Mouse (Mus musculus) hindbrain, embryonic 16.5 days (tissue): ENCODE results near the gene Rassf7. TPM values are rescaled to one million over a fixed set of nuclear protein-coding genes. Genes with fewer than 3 reads are reported as not detected.

Experiments
- ATAC-seq: fragments of 200-750 bp; cut with Nextera tagmentation; 2 replicates; pipeline ENCODE4 v1.8.0; 2017; ENCODE audit warnings: moderate TSS enrichment, moderate library complexity
- H3K27ac ChIP-seq: fragments of 300-500 bp; sonication (generic); 2 replicates; pipeline ENCODE4 v1.5.1; 2014; ENCODE audit warnings: low read depth, mild to moderate bottlenecking, control low read depth, low read length, moderate library complexity
- H3K27me3 ChIP-seq: fragments of 300-500 bp; sonication (generic); replicated peaks from 2 replicates; pipeline ENCODE4 v1.6.1; 2014; ENCODE audit warnings: low read length; ENCODE audit not compliant: control insufficient read depth, insufficient read depth
- H3K36me3 ChIP-seq: fragments of 300-500 bp; sonication (generic); 2 replicates; pipeline ENCODE4 v1.6.1; 2014; ENCODE audit warnings: mild to moderate bottlenecking, low read length, moderate library complexity, mixed read lengths; ENCODE audit not compliant: control insufficient read depth, insufficient read depth
- H3K4me1 ChIP-seq: fragments of 300-500 bp; sonication (generic); 2 replicates; pipeline ENCODE4 v1.6.1; 2014; ENCODE audit warnings: low read depth, low read length; ENCODE audit not compliant: control insufficient read depth, insufficient read depth
- H3K4me2 ChIP-seq: fragments of 300-500 bp; sonication (generic); 2 replicates; pipeline ENCODE4 v1.6.1; 2014; ENCODE audit warnings: mild to moderate bottlenecking, low read length, control low read depth, moderate library complexity
- H3K4me3 ChIP-seq: fragments of 300-500 bp; sonication (generic); 2 replicates; pipeline ENCODE4 v1.5.1; 2014; ENCODE audit warnings: mild to moderate bottlenecking, low read length, control low read depth, moderate library complexity
- H3K9ac ChIP-seq: fragments of 300-500 bp; sonication (generic); 2 replicates; pipeline ENCODE4 v1.6.1; 2014; ENCODE audit warnings: low read depth, mild to moderate bottlenecking, control low read depth, low read length, moderate library complexity
- H3K9me3 ChIP-seq: fragments of 300-500 bp; sonication (generic); 2 replicates; pipeline ENCODE4 v1.6.1; 2014; ENCODE audit warnings: mild to moderate bottlenecking, low read length, moderate library complexity; ENCODE audit not compliant: control insufficient read depth
- WGBS: fragments of 180-500 bp; shearing (Covaris S2); extraction: QIAGEN DNeasy Blood & Tissue Kit; methylation state at CpG from one replicate; pipeline ENCODE4 v1.1.7; 2014; 5-methylcytosine and 5-hydroxymethylcytosine counted together
- polyA plus RNA-seq: library from polyadenylated mRNA; unstranded; fragments of >200 nt; fragmentation: Nextera tagmentation; extraction: Ambion mirVana; gene quantifications from 2 replicates; pipeline ENCODE4 v1.2.1, GENCODE M21; 2015

The Rassf7 gene
- polyA plus RNA-seq, result 22.8 and 25.9 TPM in 2 replicates

- WGBS, result under 1% methylated on average over 41 of the region's 41 CpGs
- H3K36me3 ChIP-seq, result no peaks in the 10 kb centered on the region
- H3K9ac ChIP-seq, result peak within 1 kb of the TSS; percentile 65
- peak within 1 kb of the TSS; percentile 60 for H3K4me3 ChIP-seq
- peak within 1 kb of the TSS; percentile 94 for H3K4me2 ChIP-seq
- H3K27ac ChIP-seq, result peak within 1 kb of the TSS; percentile 35
- ATAC-seq, result peak; percentile 96
- H3K4me1 ChIP-seq, result peaks cover 14% of the 10 kb centered on the region
- H3K9me3 ChIP-seq, result no peaks in the 10 kb centered on the region
- H3K27me3 ChIP-seq, result no peaks in the 10 kb centered on the region
These were observed at the start of gene Rassf7 for GRCm38 (mm10) chr7:141215101-141215879. Gene Rassf7 (plus strand): TSS chr7:141215860.

GRCm38 (mm10) chr7:141167901-141168517 lies 47.7 kb upstream of the Rassf7 start:
- peak overlapping the region; percentile 33 for H3K4me3 ChIP-seq
- H3K9ac ChIP-seq, result peak overlapping the region; percentile 54
- no peaks in the 10 kb centered on the region for H3K36me3 ChIP-seq
- H3K27me3 ChIP-seq, result no peaks in the 10 kb centered on the region
- WGBS, result 23% methylated on average over 7 of the region's 7 CpGs
- H3K4me2 ChIP-seq, result peak overlapping the region; percentile 54
- no peak overlapping the region for H3K27ac ChIP-seq
- no peak for ATAC-seq
- H3K4me1 ChIP-seq, result peaks cover 1% of the 10 kb centered on the region
- no peaks in the 10 kb centered on the region for H3K9me3 ChIP-seq

GRCm38 (mm10) chr7:141168518-141168953 lies 47.1 kb upstream of the Rassf7 start:
- H3K36me3 ChIP-seq, result no peaks in the 10 kb centered on the region
- no peaks in the 10 kb centered on the region for H3K27me3 ChIP-seq
- peak overlapping the region; percentile 33 for H3K4me3 ChIP-seq
- no peak for ATAC-seq
- H3K4me2 ChIP-seq, result peak overlapping the region; percentile 54
- peaks cover 5% of the 10 kb centered on the region for H3K4me1 ChIP-seq
- 5% methylated on average over 22 of the region's 22 CpGs for WGBS
- no peaks in the 10 kb centered on the region for H3K9me3 ChIP-seq
- H3K27ac ChIP-seq, result no peak overlapping the region
- H3K9ac ChIP-seq, result peak overlapping the region; percentile 54

DNA sequence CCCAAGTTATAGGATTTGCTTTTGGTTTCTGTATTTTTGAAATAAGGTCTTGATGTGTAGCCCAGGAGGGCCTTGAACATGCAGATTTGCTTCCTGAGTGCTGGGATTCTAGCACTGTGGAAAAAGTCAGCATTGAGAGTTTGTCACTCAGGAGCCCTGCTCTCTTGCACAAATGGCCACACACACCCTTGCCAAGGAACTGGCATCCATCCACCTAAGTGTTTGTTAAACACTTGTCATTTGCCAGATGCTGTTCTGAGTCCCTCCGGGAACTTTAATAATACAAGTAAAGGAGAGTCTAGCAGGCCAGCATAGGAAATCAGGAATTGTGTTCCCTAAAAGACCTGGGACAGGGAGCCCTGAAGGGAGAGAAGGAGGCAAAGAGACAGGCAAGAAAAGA lies 46.4 kb upstream of the Rassf7 start:
- Histone ChIP-seq H3K27ac (no peak overlapping the region), H3K9me3 (no peaks in the 10 kb centered on the region), H3K36me3 (no peaks in the 10 kb centered on the region), H3K9ac (no peak overlapping the region), H3K4me3 (no peak overlapping the region), H3K4me1 (peaks cover 5% of the 10 kb centered on the region), H3K27me3 (no peaks in the 10 kb centered on the region), H3K4me2 (no peak overlapping the region)
- no peak for ATAC-seq
- 67% methylated on average over 1 of the region's 1 CpGs for WGBS

- no peak overlapping the region for H3K4me3 ChIP-seq
- H3K4me2 ChIP-seq, result no peak overlapping the region
- no peak overlapping the region for H3K27ac ChIP-seq
- H3K9ac ChIP-seq, result no peak overlapping the region
- peaks cover 5% of the 10 kb centered on the region for H3K4me1 ChIP-seq
- no peaks in the 10 kb centered on the region for H3K27me3 ChIP-seq
- no peak for ATAC-seq
- no peaks in the 10 kb centered on the region for H3K9me3 ChIP-seq
- no peaks in the 10 kb centered on the region for H3K36me3 ChIP-seq
These were observed 45.8 kb upstream of the Rassf7 start for GRCm38 (mm10) chr7:141169866-141170265.

- WGBS, result 2% methylated on average over 51 of the region's 55 CpGs
- H3K9me3 ChIP-seq, result no peaks in the 10 kb centered on the region
- H3K27ac ChIP-seq, result peak within 1 kb of the TSS; percentile 92
- peaks cover 5% of the 10 kb centered on the region for H3K4me1 ChIP-seq
- peak within 1 kb of the TSS; percentile 69 for H3K9ac ChIP-seq
- no peaks in the 10 kb centered on the region for H3K27me3 ChIP-seq
- H3K4me3 ChIP-seq, result peak within 1 kb of the TSS; percentile 54
- H3K36me3 ChIP-seq, result no peaks in the 10 kb centered on the region
- peak; percentile 98 for ATAC-seq
- peak within 1 kb of the TSS; percentile 75 for H3K4me2 ChIP-seq
These were observed 43.3 kb upstream of the Rassf7 start, which contains the start of gene Rnh1 for GRCm38 (mm10) chr7:141172116-141173006. Gene Rnh1 (minus strand): TSS chr7:141172857.

GRCm38 (mm10) chr7:141173323-141173850 lies 42.3 kb upstream of the Rassf7 start:
- H3K27me3 ChIP-seq, result no peaks in the 10 kb centered on the region
- H3K9ac ChIP-seq, result no peak overlapping the region
- H3K4me1 ChIP-seq, result peaks cover 5% of the 10 kb centered on the region

GRCm38 (mm10) chr7:141175068-141175467 lies 40.6 kb upstream of the Rassf7 start:
- ATAC-seq, result no peak
- Histone ChIP-seq H3K27ac (no peak overlapping the region), H3K27me3 (no peaks in the 10 kb centered on the region), H3K36me3 (no peaks in the 10 kb centered on the region), H3K9me3 (no peaks in the 10 kb centered on the region), H3K9ac (no peak overlapping the region), H3K4me3 (no peak overlapping the region), H3K4me2 (no peak overlapping the region), H3K4me1 (peaks cover 5% of the 10 kb centered on the region)
- 87% methylated on average over 4 of the region's 4 CpGs for WGBS

More at GRCm38 (mm10) chr7:141173323-141173850, 42.3 kb upstream of the Rassf7 start:
- ATAC-seq, result no peak
- H3K9me3 ChIP-seq, result no peaks in the 10 kb centered on the region
- peak overlapping the region; percentile 92; the same call in 1 of the 2 replicates for H3K27ac ChIP-seq
- peak overlapping the region; percentile 54 for H3K4me3 ChIP-seq
- 83% methylated on average over 5 of the region's 5 CpGs for WGBS
- H3K36me3 ChIP-seq, result no peaks in the 10 kb centered on the region
- peak overlapping the region; percentile 75 for H3K4me2 ChIP-seq
